Mouse (Mus musculus) heart, embryonic 12.5 days (tissue): ENCODE measurements around the gene Reep1. TPM values are rescaled to one million over a fixed set of nuclear protein-coding genes. Genes with fewer than 3 reads are reported as not detected.
A peak's percentile ranks its signal among the peaks of the same experiment; 100 is the strongest.

Experiments
- ATAC-seq: fragments of 200-750 bp; cut with Nextera tagmentation; 2 replicates; pipeline ENCODE4 v1.8.0; 2017; ENCODE audit warnings: moderate TSS enrichment, moderate library complexity; ENCODE audit not compliant: insufficient number of reproducible peaks, low FRiP score
- H3K27ac ChIP-seq: fragments of 300-500 bp; sonication (generic); 2 replicates; pipeline ENCODE4 v1.5.1; 2016; ENCODE audit warnings: mild to moderate bottlenecking, moderate library complexity; ENCODE audit not compliant: poor library complexity, severe bottlenecking
- H3K27me3 ChIP-seq: fragments of 300-500 bp; sonication (generic); replicated peaks from 2 replicates; pipeline ENCODE4 v1.6.1; 2016; ENCODE audit warnings: mild to moderate bottlenecking, moderate library complexity
- H3K36me3 ChIP-seq: fragments of 300-500 bp; sonication (generic); 2 replicates; pipeline ENCODE4 v1.6.1; 2016; ENCODE audit warnings: mild to moderate bottlenecking, moderate library complexity
- H3K4me1 ChIP-seq: fragments of 300-500 bp; sonication (generic); replicated peaks from 2 replicates; pipeline ENCODE4 v1.6.1; 2016; ENCODE audit warnings: mild to moderate bottlenecking
- H3K4me2 ChIP-seq: fragments of 300-500 bp; sonication (generic); 2 replicates; pipeline ENCODE4 v1.6.1; 2016; ENCODE audit warnings: mild to moderate bottlenecking, moderate library complexity
- H3K4me3 ChIP-seq: fragments of 300-500 bp; sonication (generic); 2 replicates; pipeline ENCODE4 v1.5.1; 2016; ENCODE audit warnings: mild to moderate bottlenecking
- H3K9ac ChIP-seq: fragments of 300-500 bp; sonication (generic); 2 replicates; pipeline ENCODE4 v1.6.1; 2016; ENCODE audit warnings: mild to moderate bottlenecking, moderate library complexity
- H3K9me3 ChIP-seq: fragments of 300-500 bp; sonication (generic); replicated peaks from 2 replicates; pipeline ENCODE4 v1.6.1; 2016; ENCODE audit warnings: mild to moderate bottlenecking, moderate library complexity
- WGBS: fragments of 180-500 bp; shearing (Covaris S2); methylation state at CpG from one replicate; pipeline ENCODE4 v1.1.7; 2016; 5-methylcytosine and 5-hydroxymethylcytosine counted together
- polyA plus RNA-seq: library from polyadenylated mRNA; unstranded; fragments of >200 nt; fragmentation: Nextera tagmentation; extraction: Ambion mirVana; gene quantifications from 2 replicates; pipeline ENCODE4 v1.2.1, GENCODE M21; 2016

Gene Reep1
- polyA plus RNA-seq, 1 experiment from 2014 or later: 22.3 TPM

DNA sequence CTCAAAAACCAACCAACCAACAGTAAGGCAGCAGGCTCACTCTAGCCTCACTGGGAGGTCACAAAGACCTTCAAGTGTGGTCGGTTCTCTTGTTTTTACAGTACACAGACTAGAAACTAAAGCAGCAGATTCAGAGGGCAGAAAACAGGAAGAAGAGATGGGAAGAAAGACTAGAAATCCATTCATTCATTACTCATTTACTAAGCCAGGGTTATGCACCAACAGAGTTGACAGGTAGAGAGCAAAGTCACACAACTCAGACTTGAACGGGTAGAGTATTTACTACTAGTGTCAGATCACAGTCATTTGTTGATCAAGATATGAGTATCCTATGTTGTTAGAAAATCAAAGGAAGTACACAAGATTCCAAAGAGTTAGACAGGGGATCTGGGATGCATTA is 105.5 kb downstream of the Reep1 start:
- H3K9ac ChIP-seq: no peak overlapping the region
- peaks cover 3% of the 10 kb centered on the region; the same call in 1 of the 2 replicates for H3K4me1 ChIP-seq
- H3K27me3 ChIP-seq: no peaks in the 10 kb centered on the region
- H3K9me3 ChIP-seq: no peaks in the 10 kb centered on the region
- H3K4me2 ChIP-seq: no peak overlapping the region
- no peak overlapping the region for H3K27ac ChIP-seq
- no peak overlapping the region for H3K4me3 ChIP-seq
- no peak for ATAC-seq
- 81% methylated on average over 2 of the region's 2 CpGs for WGBS
- H3K36me3 ChIP-seq: peaks cover 70% of the 10 kb centered on the region

DNA sequence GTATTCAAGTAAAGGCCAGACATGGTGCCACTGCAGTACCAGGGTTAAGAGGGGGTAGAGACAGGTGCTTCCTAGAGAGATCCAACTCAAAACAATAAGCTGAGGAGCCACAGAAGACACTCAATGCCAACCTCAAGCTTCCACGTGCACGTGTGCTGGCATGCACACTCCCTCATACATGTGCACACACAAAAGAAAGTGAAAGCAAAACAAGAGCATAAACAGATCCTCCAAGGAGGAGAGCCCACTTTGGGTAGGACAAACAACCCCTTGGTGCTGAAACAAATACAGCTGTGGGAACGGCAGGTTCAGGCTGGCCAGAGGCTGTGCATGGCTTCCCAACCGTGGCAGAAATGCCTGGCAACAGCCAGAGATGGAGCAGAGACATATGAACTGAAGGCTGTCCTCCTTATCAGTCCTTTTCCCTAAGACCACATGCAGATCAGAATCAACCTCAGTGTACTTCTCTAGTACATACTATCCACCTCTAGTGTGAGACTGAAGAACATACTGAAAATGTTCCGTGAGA is 112.5 kb downstream of the Reep1 start:
- WGBS: 88% methylated on average over 5 of the region's 5 CpGs
- Histone ChIP-seq H3K4me2 (no peak overlapping the region), H3K9me3 (no peaks in the 10 kb centered on the region), H3K4me3 (no peak overlapping the region), H3K27ac (no peak overlapping the region), H3K36me3 (peaks cover 38% of the 10 kb centered on the region), H3K9ac (no peak overlapping the region), H3K27me3 (no peaks in the 10 kb centered on the region), H3K4me1 (peaks cover 9% of the 10 kb centered on the region)
- ATAC-seq: no peak

DNA sequence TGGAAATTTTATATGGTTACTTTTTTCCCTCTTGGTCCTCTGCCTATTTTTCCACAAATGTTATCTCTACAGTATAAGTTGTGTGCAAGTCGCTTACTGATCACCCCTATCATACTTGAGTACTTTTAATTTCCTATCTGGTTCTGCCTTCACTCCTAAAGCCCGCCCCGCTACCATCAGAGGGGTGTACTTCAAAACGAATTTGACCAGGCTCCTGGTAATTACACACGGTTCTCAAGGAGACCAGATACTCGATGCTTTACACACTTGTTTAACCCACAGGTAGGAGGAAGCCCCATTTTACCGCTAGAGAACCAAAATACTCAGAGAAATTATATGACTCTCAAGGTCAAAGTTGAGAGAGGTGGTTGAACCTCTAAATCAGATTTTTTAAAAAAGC is 115.7 kb downstream of the Reep1 start:
- Histone ChIP-seq H3K4me1 (peaks cover 9% of the 10 kb centered on the region), H3K9ac (peak overlapping the region; percentile 81), H3K27ac (no peak overlapping the region), H3K27me3 (no peaks in the 10 kb centered on the region), H3K4me3 (peak overlapping the region; percentile 86), H3K36me3 (peaks cover 7% of the 10 kb centered on the region), H3K4me2 (peak overlapping the region; percentile 87), H3K9me3 (no peaks in the 10 kb centered on the region)
- 0 out of 2 replicates have a peak, but pooled peaks have one; percentile 5 for ATAC-seq
- WGBS: 1% methylated on average over 7 of the region's 7 CpGs

DNA sequence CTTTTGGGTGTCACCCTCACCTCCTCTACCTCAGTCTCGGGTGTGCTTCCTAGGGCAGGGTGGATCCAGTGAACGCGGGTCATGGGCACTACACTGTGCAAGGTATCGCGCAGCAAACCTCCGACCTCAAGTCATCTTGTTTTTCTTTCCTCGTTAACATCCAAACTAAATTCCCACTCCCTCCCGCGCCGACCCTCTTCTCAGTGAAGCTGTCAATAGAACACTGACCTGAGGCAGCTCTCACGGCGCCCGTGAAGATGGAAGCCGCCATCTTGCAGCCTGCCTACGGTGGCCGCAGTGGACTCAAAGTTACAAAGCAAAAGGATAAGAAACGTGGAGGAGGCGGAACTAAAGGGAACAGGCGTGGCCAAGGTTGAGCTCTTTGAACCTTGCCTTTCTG is 116.1 kb downstream of the Reep1 start:
- peak; percentile 89 for ATAC-seq
- Histone ChIP-seq H3K27ac (no peak overlapping the region), H3K4me2 (peak overlapping the region; percentile 87)

DNA sequence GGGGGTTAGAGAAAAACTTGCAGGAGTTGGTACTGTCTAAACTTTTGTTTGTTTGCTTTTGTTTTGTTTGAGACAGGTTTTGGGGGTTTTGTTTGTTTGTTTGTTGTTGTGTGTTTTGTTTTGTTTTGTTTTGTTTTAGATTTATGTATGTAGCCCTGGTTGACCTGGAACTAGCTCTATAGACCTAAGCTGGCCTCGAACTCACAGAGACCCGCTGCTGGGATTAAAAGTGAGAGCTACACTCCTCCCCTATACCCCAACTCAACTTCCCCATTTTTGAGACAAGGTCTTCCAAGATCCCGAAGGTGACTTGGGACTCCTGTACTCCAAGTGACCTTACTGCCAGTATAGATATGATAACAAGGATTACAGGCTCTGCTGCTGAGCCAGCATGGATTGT is 116.6 kb downstream of the Reep1 start:
- Histone ChIP-seq H3K9ac (peak overlapping the region; percentile 81; the same call in 1 of the 2 replicates), H3K27me3 (no peaks in the 10 kb centered on the region), H3K9me3 (no peaks in the 10 kb centered on the region), H3K27ac (no peak overlapping the region), H3K4me3 (peak overlapping the region; percentile 86), H3K4me1 (peaks cover 9% of the 10 kb centered on the region), H3K4me2 (peak overlapping the region; percentile 87), H3K36me3 (no peaks in the 10 kb centered on the region)
- WGBS: 34% methylated on average over 3 of the region's 3 CpGs
- no peak for ATAC-seq

More for the DNA sequence above, 116.1 kb downstream of the Reep1 start:
- under 1% methylated on average over 19 of the region's 19 CpGs for WGBS
- H3K4me1 ChIP-seq: peaks cover 9% of the 10 kb centered on the region
- H3K36me3 ChIP-seq: peaks cover 3% of the 10 kb centered on the region
- H3K9ac ChIP-seq: peak overlapping the region; percentile 81
- H3K4me3 ChIP-seq: peak overlapping the region; percentile 86
- no peaks in the 10 kb centered on the region for H3K9me3 ChIP-seq
- no peaks in the 10 kb centered on the region for H3K27me3 ChIP-seq

DNA sequence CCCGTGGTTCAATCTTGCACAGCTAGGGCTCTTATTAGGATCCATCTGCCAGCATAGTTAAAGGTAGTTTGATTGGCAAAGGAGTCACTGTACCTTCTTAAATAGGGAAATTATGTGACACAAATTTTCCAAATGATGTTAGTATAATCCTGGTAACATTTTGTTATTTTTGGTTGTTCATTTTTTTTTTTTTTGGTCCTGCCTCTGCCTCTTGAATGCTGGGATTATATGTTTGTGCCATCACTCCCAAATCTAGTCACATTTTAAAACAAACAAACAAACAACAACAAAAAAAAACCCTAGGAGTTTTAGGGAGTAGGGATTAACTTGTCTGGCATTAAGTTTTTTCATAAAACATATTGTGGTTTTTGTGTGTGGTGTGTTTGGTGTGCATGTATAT is 119.5 kb downstream of the Reep1 start, which contains the start of gene Mrpl35:
Mrpl35 (minus strand) TSS at position 101 of the 400 bp plus-strand sequence.
- no peak within 1 kb of the TSS for H3K4me2 ChIP-seq
- H3K27ac ChIP-seq: no peak within 1 kb of the TSS
- H3K27me3 ChIP-seq: no peaks in the 10 kb centered on the region
- no peak within 1 kb of the TSS for H3K9ac ChIP-seq
- H3K4me3 ChIP-seq: no peak within 1 kb of the TSS
- ATAC-seq: no peak
- peaks cover 9% of the 10 kb centered on the region for H3K4me1 ChIP-seq
- no peaks in the 10 kb centered on the region for H3K36me3 ChIP-seq
- H3K9me3 ChIP-seq: no peaks in the 10 kb centered on the region
- WGBS: 29% methylated on average over 1 of the region's 1 CpGs

DNA sequence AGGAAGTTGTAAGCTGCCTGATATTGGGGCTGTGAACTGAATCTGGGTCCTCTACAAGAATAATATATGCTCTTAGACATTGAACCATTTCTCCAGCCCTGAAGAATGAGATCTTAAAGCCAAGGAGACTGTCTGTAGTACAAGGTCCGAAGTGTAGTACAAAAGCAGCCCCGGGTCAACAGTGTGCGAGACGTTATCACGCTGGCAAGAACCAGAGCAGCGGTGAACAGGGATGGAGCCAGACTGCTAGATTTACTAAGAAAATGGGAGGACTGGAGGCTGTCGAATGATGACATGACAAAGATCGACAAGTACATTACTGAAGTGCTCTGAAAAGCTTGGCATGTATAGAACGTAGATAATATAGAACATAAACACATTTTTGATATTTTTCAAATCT is 122.4 kb downstream of the Reep1 start:
- H3K36me3 ChIP-seq: peaks cover 3% of the 10 kb centered on the region
- WGBS: 81% methylated on average over 9 of the region's 9 CpGs
- H3K27ac ChIP-seq: no peak overlapping the region
- peaks cover 5% of the 10 kb centered on the region for H3K4me1 ChIP-seq
- no peaks in the 10 kb centered on the region for H3K9me3 ChIP-seq
- no peak overlapping the region for H3K4me2 ChIP-seq
- no peak overlapping the region for H3K9ac ChIP-seq
- no peak overlapping the region for H3K4me3 ChIP-seq
- ATAC-seq: no peak
- no peaks in the 10 kb centered on the region for H3K27me3 ChIP-seq

DNA sequence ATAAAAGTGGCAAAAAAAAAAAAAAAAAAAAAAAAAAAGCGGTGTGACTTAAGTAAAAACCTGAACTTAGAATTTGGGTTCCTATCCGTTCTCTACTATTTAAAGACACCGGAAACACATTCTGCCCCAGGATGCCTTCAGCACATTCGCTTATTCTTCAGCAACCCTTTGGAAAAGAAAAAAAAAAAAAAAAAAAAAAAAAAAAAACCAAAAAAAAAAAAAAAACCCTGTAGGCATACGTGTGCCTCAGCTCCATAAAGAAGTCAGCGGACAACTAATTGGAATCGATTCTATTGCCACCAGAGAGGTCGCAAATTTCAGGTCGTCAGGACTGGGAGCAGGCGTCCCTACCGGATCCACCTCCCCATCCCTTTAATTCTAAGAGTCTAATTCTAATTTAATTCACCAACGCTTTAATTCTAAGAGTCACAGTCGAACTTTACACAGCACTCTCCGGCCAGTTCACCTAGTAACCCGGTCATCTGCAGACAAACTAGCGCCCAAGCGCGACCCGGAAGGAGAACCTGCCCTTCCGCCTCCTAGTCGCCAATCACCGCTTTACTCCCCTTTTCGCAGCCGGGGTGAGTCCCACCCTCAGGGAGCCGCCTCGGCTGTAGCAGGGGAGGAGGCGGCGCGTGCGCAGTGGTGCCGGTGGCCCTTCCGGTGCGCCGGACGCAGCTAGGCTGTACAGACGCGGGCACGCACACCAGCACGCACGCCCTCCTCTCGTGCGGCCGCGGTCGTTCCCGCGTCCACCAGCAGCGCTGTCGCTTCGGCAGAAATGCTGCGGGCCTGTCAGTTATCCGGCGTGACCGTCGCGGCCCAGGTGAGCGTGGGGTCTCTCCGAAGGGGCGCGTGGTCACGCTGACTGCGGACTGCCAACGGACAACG is 123.6 kb downstream of the Reep1 start, which contains the start of gene Immt:
Immt (plus strand) TSS at position 642 of the 891 bp plus-strand sequence.
- H3K4me2 ChIP-seq: peak within 1 kb of the TSS; percentile 72
- peaks cover 5% of the 10 kb centered on the region for H3K4me1 ChIP-seq
- H3K27ac ChIP-seq: peak within 1 kb of the TSS; percentile 93
- peak within 1 kb of the TSS; percentile 93 for H3K9ac ChIP-seq
- ATAC-seq: peak; percentile 99
- H3K36me3 ChIP-seq: peaks cover 14% of the 10 kb centered on the region
- WGBS: under 1% methylated on average over 64 of the region's 64 CpGs
- H3K9me3 ChIP-seq: no peaks in the 10 kb centered on the region
- H3K4me3 ChIP-seq: peak within 1 kb of the TSS; percentile 86
- no peaks in the 10 kb centered on the region for H3K27me3 ChIP-seq

DNA sequence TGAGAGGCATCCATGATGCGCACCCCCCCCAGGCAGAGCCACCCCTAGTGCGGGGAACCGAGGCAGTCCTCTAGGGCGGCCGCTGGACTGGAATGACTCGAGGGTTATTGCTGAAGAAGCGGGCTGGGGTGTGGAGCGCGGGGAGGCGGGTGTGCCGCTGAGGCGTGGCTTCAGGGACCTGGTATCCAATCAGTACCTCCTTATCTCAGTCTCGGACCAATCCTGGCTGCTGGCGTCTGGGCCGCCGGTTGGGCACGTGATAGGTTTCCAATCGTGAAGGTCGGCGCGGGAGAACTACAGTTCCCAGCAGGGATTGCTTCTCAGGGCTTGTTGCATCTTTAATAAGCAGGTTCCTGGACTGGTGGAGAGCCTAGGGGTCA is 124.2 kb downstream of the Reep1 start:
- WGBS: 0% methylated on average over 21 of the region's 21 CpGs
- Histone ChIP-seq H3K4me2 (peak overlapping the region; percentile 72), H3K27ac (peak overlapping the region; percentile 93)

DNA sequence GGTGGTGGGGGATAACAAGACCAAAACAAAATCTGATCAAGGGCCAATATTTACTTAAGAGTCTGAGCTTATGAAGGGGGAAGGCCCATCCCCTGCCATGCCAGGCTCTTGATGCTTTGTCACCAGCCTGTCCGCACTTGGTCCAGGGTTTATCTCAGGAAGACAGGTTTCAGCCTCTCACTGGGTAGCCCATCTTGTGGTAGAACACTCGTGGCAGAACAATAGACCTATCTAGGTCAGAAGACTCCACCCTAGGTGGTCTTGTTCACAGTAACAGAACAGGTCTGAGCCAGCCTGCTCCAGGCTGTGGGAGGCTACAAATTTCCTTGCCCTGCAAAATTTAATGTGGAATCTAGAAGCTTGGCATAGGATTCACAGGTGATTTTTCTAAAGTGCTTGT is 129.4 kb downstream of the Reep1 start:
- Histone ChIP-seq H3K4me1 (peaks cover 5% of the 10 kb centered on the region), H3K9ac (no peak overlapping the region), H3K27ac (no peak overlapping the region), H3K27me3 (no peaks in the 10 kb centered on the region), H3K9me3 (no peaks in the 10 kb centered on the region), H3K36me3 (peaks cover 25% of the 10 kb centered on the region), H3K4me2 (no peak overlapping the region), H3K4me3 (no peak overlapping the region)
- 55% methylated on average over 2 of the region's 2 CpGs for WGBS
- ATAC-seq: no peak

More for the DNA sequence above, 124.2 kb downstream of the Reep1 start:
- Histone ChIP-seq H3K36me3 (peaks cover 20% of the 10 kb centered on the region), H3K4me1 (peaks cover 5% of the 10 kb centered on the region), H3K9ac (peak overlapping the region; percentile 93), H3K4me3 (peak overlapping the region; percentile 86), H3K9me3 (no peaks in the 10 kb centered on the region), H3K27me3 (no peaks in the 10 kb centered on the region)
- ATAC-seq: peak; percentile 99

DNA sequence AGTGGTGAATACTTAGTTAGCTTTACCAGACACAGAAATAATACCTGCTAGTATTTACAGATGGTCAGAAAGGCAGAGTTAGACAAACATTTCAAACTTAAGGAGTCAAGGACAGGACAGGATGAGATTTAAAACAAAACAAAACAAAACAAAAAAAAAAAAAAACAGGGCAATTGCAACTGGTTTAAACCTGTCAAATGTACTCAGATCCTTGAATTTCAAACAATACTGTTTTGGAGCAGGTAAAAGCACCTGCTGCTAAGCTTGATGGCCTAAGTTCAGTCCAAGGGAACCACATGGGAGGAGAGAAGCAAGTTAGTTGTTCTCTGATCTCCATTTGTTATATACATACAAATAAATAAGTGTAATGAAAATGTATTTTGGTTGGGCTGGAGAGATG is 132.5 kb downstream of the Reep1 start:
- Histone ChIP-seq H3K4me2 (no peak overlapping the region), H3K9me3 (no peaks in the 10 kb centered on the region), H3K9ac (no peak overlapping the region), H3K4me3 (no peak overlapping the region), H3K27me3 (no peaks in the 10 kb centered on the region), H3K36me3 (peaks cover 26% of the 10 kb centered on the region), H3K27ac (no peak overlapping the region), H3K4me1 (no peaks in the 10 kb centered on the region)
- no peak for ATAC-seq
